Mouse (Mus musculus): ENCODE results near the gene Acer2.
A peak's percentile ranks its signal among the peaks of the same experiment; 100 is the strongest.

DNA sequence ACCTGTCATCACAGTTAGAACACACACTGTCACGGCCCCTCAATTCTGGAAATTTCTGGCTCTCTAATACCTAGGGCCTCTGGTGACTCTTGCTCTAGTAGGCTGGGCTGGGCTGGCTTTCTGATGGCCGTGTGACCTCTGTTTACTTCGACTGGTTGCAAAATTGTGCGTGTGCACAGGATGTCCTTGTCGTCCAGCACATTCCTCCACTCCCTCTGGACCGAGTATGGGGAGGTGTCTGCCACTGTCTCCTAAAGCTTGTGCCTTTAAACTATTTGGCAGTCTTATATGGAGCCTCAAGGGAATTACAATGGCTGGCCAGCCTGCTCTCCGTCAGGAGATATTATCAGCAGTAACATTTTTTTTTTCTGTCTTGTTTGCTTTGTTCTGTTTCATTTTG is 23.2 kb downstream of the Acer2 start:
- no peak for TF ChIP-seq CTCF (IDR thresholded peaks at IDR 0.05; ENCODE audit: low read depth)
- TF ChIP-seq EP300 (IDR thresholded peaks at IDR 0.05; ENCODE audit: low read depth) = peak; percentile 65; the same call in 1 of the 2 replicates

Measured in liver, postnatal 0 days (tissue).